Mouse (Mus musculus): ENCODE measurements around the gene Fbxl13. TPM values are rescaled to one million over a fixed set of nuclear protein-coding genes. Genes with fewer than 3 reads are reported as not detected.

Fbxl13 gene
- total and polyA plus RNA-seq, 2 experiments from 2014 or later: 0.25 to 0.60 TPM

GRCm38 (mm10) chr5:21675019-21675418 lies 29.6 kb upstream of the Fbxl13 start:
- Histone ChIP-seq H3K4me1 (ENCODE audit: insufficient read depth, low read length) (no peaks in the 10 kb centered on the region), H3K4me3 (ENCODE audit: low read depth, low read length) (no peak overlapping the region), H3K36me3 (ENCODE audit: insufficient read depth, low read length) (peaks cover 9% of the 10 kb centered on the region), H3K27me3 (ENCODE audit: insufficient read depth, low read length) (no peaks in the 10 kb centered on the region), H3K27ac (ENCODE audit: low read depth, low read length) (no peak overlapping the region), H3K4me2 (ENCODE audit: low read depth, low read length, poor library complexity, severe bottlenecking) (no peak overlapping the region), H3K9me3 (ENCODE audit: low read length) (no peaks in the 10 kb centered on the region), H3K9ac (replicated peaks; ENCODE audit: low read length, poor library complexity, severe bottlenecking) (no peak overlapping the region)
- ATAC-seq (ENCODE audit: low FRiP score): no peak
- WGBS: 77% methylated on average over 12 of the region's 12 CpGs
- DNase-seq (ENCODE audit: low spot score): no peak
- TF ChIP-seq CTCF (IDR thresholded peaks at IDR 0.05): no peak

- H3K36me3 ChIP-seq (ENCODE audit: insufficient read depth, low read length): peaks cover 9% of the 10 kb centered on the region
- WGBS: 83% methylated on average over 9 of the region's 9 CpGs
- H3K27ac ChIP-seq (ENCODE audit: low read depth, low read length): no peak overlapping the region
- no peak for TF ChIP-seq CTCF (IDR thresholded peaks at IDR 0.05)
- no peak overlapping the region for H3K4me2 ChIP-seq (ENCODE audit: low read depth, low read length, poor library complexity, severe bottlenecking)
- ATAC-seq (ENCODE audit: low FRiP score) (no peak), DNase-seq (ENCODE audit: low spot score) (no peak)
- no peak overlapping the region for H3K9ac ChIP-seq (replicated peaks; ENCODE audit: low read length, poor library complexity, severe bottlenecking)
- no peaks in the 10 kb centered on the region for H3K27me3 ChIP-seq (ENCODE audit: insufficient read depth, low read length)
- no peaks in the 10 kb centered on the region for H3K4me1 ChIP-seq (ENCODE audit: insufficient read depth, low read length)
- no peak overlapping the region for H3K4me3 ChIP-seq (ENCODE audit: low read depth, low read length)
- no peaks in the 10 kb centered on the region for H3K9me3 ChIP-seq (ENCODE audit: low read length)
Measured at GRCm38 (mm10) chr5:21673742-21674141, 28.3 kb upstream of the Fbxl13 start.

DNA sequence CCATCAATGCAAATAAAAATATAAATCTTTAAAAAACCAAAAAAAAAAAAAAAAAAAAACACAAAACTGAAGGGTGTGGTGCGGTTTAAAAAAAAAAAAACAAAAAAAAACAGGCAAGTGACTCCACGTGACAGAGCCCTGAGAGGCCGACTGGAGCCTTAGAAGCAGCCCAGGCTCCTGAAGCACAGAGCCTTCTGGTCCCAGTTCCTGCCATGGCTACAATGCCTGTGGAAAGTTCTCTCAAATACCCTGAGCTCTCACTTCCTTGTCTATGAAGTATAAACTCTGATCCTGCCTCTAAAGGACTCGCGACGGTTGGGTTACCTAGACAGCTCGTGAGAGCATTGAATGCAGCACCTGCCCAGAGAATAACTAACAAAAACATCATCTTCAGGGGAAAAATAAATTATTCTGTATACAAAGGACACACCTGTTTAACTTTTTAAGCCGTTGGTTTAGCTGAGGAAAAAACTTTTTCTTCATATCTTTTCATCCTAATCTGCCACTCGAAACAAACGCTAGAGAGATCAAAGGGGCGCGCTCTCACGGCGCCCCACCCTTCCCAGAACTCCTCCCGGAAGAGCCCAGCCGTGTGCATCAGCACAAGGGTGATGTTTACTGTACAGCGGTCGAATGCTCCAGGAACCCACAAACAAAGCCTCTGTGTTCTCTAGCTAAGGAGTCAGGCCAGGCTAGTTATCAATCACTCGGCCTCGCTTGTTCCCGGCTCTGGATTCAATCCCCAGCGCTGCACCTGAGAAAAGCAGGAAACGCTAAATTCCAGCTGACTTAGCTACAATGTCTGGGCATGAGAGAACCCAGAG lies 27.6 kb upstream of the Fbxl13 start:
- H3K4me3 ChIP-seq (ENCODE audit: low read depth, low read length): no peak overlapping the region
- H3K36me3 ChIP-seq (ENCODE audit: insufficient read depth, low read length): peaks cover 9% of the 10 kb centered on the region
- no peak for ATAC-seq (ENCODE audit: low FRiP score)
- H3K27ac ChIP-seq (ENCODE audit: low read depth, low read length): no peak overlapping the region
- H3K9ac ChIP-seq (replicated peaks; ENCODE audit: low read length, poor library complexity, severe bottlenecking): no peak overlapping the region
- H3K9me3 ChIP-seq (ENCODE audit: low read length): no peaks in the 10 kb centered on the region
- no peaks in the 10 kb centered on the region for H3K27me3 ChIP-seq (ENCODE audit: insufficient read depth, low read length)
- H3K4me1 ChIP-seq (ENCODE audit: insufficient read depth, low read length): no peaks in the 10 kb centered on the region
- WGBS: 59% methylated on average over 23 of the region's 23 CpGs
- peak; percentile 27 for DNase-seq (ENCODE audit: low spot score)
- no peak overlapping the region for H3K4me2 ChIP-seq (ENCODE audit: low read depth, low read length, poor library complexity, severe bottlenecking)
- no peak for TF ChIP-seq CTCF (IDR thresholded peaks at IDR 0.05)

DNA sequence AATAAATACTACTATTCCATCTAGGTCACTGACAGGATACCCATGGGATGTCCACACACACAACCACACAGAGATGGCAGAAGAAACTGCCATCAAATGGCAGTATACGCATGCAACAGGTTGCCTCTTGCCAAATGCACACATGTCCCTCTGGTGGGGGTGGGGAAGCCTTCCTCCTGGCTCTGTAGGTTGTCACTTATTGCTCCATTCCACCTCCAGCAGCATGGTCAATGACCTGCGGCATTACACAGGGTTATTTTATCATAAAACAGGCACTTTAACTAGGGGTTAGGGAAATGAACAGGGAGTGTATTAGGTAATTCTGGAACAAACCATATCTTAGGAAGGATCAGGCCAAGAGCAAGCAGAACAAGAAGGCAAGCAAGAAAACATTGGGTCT lies 23.9 kb upstream of the Fbxl13 start:
- ATAC-seq (ENCODE audit: low FRiP score): no peak
- WGBS: 95% methylated on average over 2 of the region's 2 CpGs

GRCm38 (mm10) chr5:21667191-21668137 lies 22.0 kb upstream of the Fbxl13 start:
- no peak overlapping the region for H3K4me3 ChIP-seq (ENCODE audit: low read depth, low read length)
- H3K27ac ChIP-seq (ENCODE audit: low read depth, low read length): no peak overlapping the region
- no peaks in the 10 kb centered on the region for H3K27me3 ChIP-seq (ENCODE audit: insufficient read depth, low read length)
- H3K9ac ChIP-seq (replicated peaks; ENCODE audit: low read length, poor library complexity, severe bottlenecking): no peak overlapping the region
- TF ChIP-seq CTCF (IDR thresholded peaks at IDR 0.05): no peak
- H3K4me2 ChIP-seq (ENCODE audit: low read depth, low read length, poor library complexity, severe bottlenecking): no peak overlapping the region
- no peaks in the 10 kb centered on the region for H3K9me3 ChIP-seq (ENCODE audit: low read length)
- WGBS: 52% methylated on average over 8 of the region's 8 CpGs
- ATAC-seq (ENCODE audit: low FRiP score) (no peak), DNase-seq (ENCODE audit: low spot score) (no peak)
- no peaks in the 10 kb centered on the region for H3K4me1 ChIP-seq (ENCODE audit: insufficient read depth, low read length)
- no peaks in the 10 kb centered on the region; the same call in 1 of the 2 replicates for H3K36me3 ChIP-seq (ENCODE audit: insufficient read depth, low read length)

More for the DNA sequence above, 23.9 kb upstream of the Fbxl13 start:
- no peak for TF ChIP-seq CTCF (IDR thresholded peaks at IDR 0.05)
- H3K27ac ChIP-seq (ENCODE audit: low read depth, low read length): no peak overlapping the region
- H3K4me2 ChIP-seq (ENCODE audit: low read depth, low read length, poor library complexity, severe bottlenecking): no peak overlapping the region
- DNase-seq (ENCODE audit: low spot score): no peak
- no peak overlapping the region for H3K9ac ChIP-seq (replicated peaks; ENCODE audit: low read length, poor library complexity, severe bottlenecking)
- H3K9me3 ChIP-seq (ENCODE audit: low read length): no peaks in the 10 kb centered on the region
- peaks cover 1% of the 10 kb centered on the region; the same call in 1 of the 2 replicates for H3K36me3 ChIP-seq (ENCODE audit: insufficient read depth, low read length)
- H3K27me3 ChIP-seq (ENCODE audit: insufficient read depth, low read length): no peaks in the 10 kb centered on the region
- H3K4me1 ChIP-seq (ENCODE audit: insufficient read depth, low read length): no peaks in the 10 kb centered on the region
- no peak overlapping the region for H3K4me3 ChIP-seq (ENCODE audit: low read depth, low read length)
